Mouse (Mus musculus) kidney, postnatal 0 days (tissue): Measurements from ENCODE around the gene Sf3b3. TPM values are rescaled to one million over a fixed set of nuclear protein-coding genes. Genes with fewer than 3 reads are reported as not detected.

Experiments used
- ATAC-seq: fragments of 200-750 bp; cut with Nextera tagmentation; replicated peaks from 2 replicates; pipeline ENCODE4 v1.8.0; 2017; ENCODE audit warnings: low read depth, moderate number of reproducible peaks, moderate TSS enrichment, moderate library complexity; ENCODE audit not compliant: low FRiP score
- DNase-seq: peaks from one replicate; pipeline ENCODE4 v3.0.0-alpha.2; 2016; ENCODE audit warnings: low spot score
- H3K27ac ChIP-seq: fragments of 300-500 bp; sonication (generic); 2 replicates; pipeline ENCODE4 v1.5.1; 2014; ENCODE audit warnings: mild to moderate bottlenecking
- H3K27me3 ChIP-seq: fragments of 300-500 bp; sonication (generic); 2 replicates; pipeline ENCODE4 v1.6.1; 2014; ENCODE audit warnings: low read length, mixed read lengths; ENCODE audit not compliant: insufficient read depth
- H3K36me3 ChIP-seq: fragments of 300-500 bp; sonication (generic); 2 replicates; pipeline ENCODE4 v1.6.1; 2014; ENCODE audit warnings: low read length, mixed read lengths; ENCODE audit not compliant: insufficient read depth
- H3K4me1 ChIP-seq: fragments of 300-500 bp; sonication (generic); replicated peaks from 2 replicates; pipeline ENCODE4 v1.6.1; 2014; ENCODE audit warnings: antibody characterized with exemption, low read length, mixed read lengths; ENCODE audit not compliant: insufficient read depth
- H3K4me2 ChIP-seq: fragments of 300-500 bp; sonication (generic); 2 replicates; pipeline ENCODE4 v1.6.1; 2014; ENCODE audit warnings: mild to moderate bottlenecking, low read length, moderate library complexity, mixed read lengths
- H3K4me3 ChIP-seq: fragments of 300-500 bp; sonication (generic); replicated peaks from 2 replicates; pipeline ENCODE4 v1.5.1; 2014; ENCODE audit warnings: low read depth, low read length
- H3K9ac ChIP-seq: fragments of 300-500 bp; sonication (generic); 2 replicates; pipeline ENCODE4 v1.6.1; 2014; ENCODE audit warnings: low read depth, low read length
- H3K9me3 ChIP-seq: fragments of 300-500 bp; sonication (generic); replicated peaks from 2 replicates; pipeline ENCODE4 v1.6.1; 2016; ENCODE audit warnings: low read length, inconsistent platforms, mixed read lengths
- CTCF ChIP-seq: IDR thresholded peaks from 2 replicates; pipeline ENCODE4 v1.5.1; 2016; ENCODE audit warnings: antibody characterized with exemption, low read depth, mild to moderate bottlenecking, moderate library complexity
- WGBS: fragments of 180-500 bp; shearing (Covaris S2); extraction: QIAGEN DNeasy Blood & Tissue Kit; methylation state at CpG from one replicate; pipeline ENCODE4 v1.1.7; 2014; 5-methylcytosine and 5-hydroxymethylcytosine counted together
- polyA plus RNA-seq: library from polyadenylated mRNA; unstranded; fragments of >200 nt; fragmentation: Nextera tagmentation; extraction: Ambion mirVana; gene quantifications from 2 replicates; pipeline ENCODE4 v1.2.1, GENCODE M21; 2015

Gene Sf3b3
- polyA plus RNA-seq, 1 experiment from 2014 or later, result 80.1 TPM

DNA sequence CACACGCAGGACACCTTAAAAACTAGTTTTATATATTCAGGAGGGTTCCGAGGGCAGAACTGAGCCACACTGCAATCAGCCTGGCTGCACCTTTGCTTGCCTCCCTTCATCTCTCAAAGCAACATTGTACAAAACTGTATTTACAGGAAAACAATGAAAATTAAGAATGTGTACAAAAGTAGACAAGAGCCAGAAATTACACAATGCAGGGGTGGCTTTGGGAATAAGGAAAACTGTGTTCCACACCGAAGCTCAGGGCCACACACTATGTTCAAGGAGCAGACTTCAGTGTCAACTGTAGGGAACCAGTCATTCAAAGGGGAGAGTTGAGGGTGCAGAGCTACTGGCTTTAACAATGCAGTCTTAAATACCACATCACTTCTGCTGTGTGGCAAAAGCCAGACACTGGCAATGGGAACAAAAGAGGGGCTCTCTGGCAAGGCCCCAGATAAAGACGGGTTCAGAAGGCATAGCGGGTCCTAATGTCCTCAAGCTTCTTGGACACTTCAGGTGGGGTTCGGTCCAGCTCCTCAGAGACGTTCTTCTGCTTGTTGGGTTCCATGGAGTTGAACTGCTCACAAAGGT lies 36.0 kb downstream of the Sf3b3 start:
- Histone ChIP-seq H3K27me3 (no peaks in the 10 kb centered on the region), H3K36me3 (peaks cover 58% of the 10 kb centered on the region), H3K9ac (no peak overlapping the region), H3K9me3 (no peaks in the 10 kb centered on the region), H3K27ac (peak overlapping the region; percentile 47), H3K4me1 (peaks cover 7% of the 10 kb centered on the region; the same call in 1 of the 2 replicates), H3K4me3 (no peak overlapping the region), H3K4me2 (no peak overlapping the region)
- 79% methylated on average over 7 of the region's 7 CpGs for WGBS
- no peak for DNase-seq
- no peak for TF ChIP-seq CTCF
- ATAC-seq, result no peak

DNA sequence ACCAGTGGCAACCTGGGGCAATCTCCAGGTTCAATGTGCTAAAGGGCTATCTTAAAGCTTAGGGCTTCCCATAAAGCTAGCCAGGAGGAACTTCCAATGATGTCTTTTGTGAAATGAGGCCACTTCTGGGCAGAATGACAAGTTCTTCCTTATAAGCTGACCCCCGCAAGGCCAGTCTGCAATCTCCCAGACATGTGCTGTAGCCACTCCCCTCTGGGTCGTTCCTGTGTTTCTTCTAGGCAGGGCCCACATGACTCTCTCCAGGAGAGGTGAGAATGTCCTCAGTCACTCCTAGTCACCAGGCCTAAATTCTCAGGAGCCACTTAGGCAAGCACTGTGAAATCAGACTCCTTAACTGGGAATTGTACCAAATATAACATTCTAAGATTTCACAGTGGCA lies 36.8 kb downstream of the Sf3b3 start:
- H3K9me3 ChIP-seq, result no peaks in the 10 kb centered on the region
- H3K9ac ChIP-seq, result no peak overlapping the region
- no peak for ATAC-seq
- peak; percentile 56 for DNase-seq
- H3K27ac ChIP-seq, result peak overlapping the region; percentile 47
- H3K4me3 ChIP-seq, result no peak overlapping the region
- TF ChIP-seq CTCF, result no peak
- no peaks in the 10 kb centered on the region for H3K27me3 ChIP-seq
- H3K4me1 ChIP-seq, result peaks cover 7% of the 10 kb centered on the region; the same call in 1 of the 2 replicates
- peaks cover 55% of the 10 kb centered on the region for H3K36me3 ChIP-seq
- H3K4me2 ChIP-seq, result no peak overlapping the region
- 21% methylated on average over 2 of the region's 2 CpGs for WGBS

DNA sequence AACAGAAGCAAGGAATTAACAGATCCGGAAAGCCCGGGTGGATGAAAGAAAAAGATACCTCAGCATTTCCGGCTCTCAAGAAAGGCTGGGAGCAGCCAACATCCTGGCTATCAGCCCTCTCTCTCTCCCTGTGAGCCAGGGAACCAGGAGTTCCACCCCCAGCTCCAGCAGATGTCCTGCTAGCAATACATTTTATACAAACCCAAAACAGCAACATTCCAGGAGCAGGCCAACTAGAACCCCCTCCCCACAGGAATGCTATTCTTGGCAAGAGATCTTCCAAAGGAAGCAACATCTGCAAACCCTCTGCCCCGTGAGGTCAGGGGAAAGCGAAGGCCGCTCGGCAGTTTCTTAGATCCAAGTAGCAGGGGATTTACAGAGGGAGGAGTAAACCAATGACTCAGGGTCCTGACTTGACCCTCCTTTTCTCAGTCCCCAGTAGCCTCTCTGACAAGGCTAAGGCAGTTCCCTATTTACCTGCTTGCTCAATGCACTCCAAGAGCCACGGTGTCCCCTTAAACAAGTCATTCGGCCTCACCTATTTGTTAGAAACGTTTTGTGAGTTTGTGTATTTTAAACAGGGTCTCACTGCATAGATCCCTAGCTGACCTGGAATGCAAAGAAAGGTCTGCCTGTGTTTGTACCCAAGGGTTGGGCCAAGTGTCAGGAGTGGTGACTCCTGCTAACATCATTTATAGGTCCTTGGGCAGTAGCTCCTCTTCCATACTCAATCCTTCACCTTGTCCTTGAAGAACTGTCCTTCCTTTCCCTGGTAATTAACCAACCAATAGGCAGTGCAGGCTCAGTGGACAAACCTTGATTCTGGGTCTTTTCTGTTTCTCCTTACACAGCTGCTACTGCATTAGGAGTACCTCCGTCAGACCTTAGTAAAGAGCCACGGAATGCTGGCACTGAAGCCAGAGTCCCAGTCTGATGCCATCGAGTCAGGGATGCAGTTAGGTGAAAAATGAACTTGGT lies 37.8 kb downstream of the Sf3b3 start:
- WGBS, result 39% methylated on average over 13 of the region's 13 CpGs
- Histone ChIP-seq H3K4me2 (no peak overlapping the region), H3K4me3 (no peak overlapping the region), H3K27ac (peak overlapping the region; percentile 26), H3K27me3 (no peaks in the 10 kb centered on the region), H3K9me3 (no peaks in the 10 kb centered on the region), H3K4me1 (peaks cover 7% of the 10 kb centered on the region; the same call in 1 of the 2 replicates), H3K9ac (no peak overlapping the region), H3K36me3 (peaks cover 46% of the 10 kb centered on the region)
- ATAC-seq (peak; percentile 60; the same call in 1 of the 2 replicates), DNase-seq (peak; percentile 91)
- TF ChIP-seq CTCF, result no peak

DNA sequence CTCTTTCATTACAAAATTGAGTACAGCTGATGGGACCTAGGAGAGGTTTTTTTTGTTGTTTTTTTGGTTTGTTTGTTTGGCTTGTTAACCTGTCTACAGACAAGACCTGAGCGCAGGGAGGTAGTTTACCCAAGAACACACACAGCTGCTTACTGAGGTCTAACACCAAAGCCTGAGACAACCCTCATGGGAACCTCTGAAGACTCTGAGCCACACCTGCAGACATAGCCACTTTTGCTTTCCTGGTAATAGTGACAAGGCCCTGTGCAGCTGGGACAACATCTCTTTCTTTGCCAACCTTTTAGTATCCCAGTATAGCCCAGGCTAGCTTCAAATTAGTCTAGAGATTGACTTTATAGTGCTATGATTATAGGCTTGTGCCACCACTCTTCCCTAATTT lies 40.4 kb downstream of the Sf3b3 start:
- DNase-seq (no peak), ATAC-seq (no peak)
- TF ChIP-seq CTCF, result no peak
- Histone ChIP-seq H3K27ac (peak overlapping the region; percentile 50; the same call in 1 of the 2 replicates), H3K4me1 (peaks cover 7% of the 10 kb centered on the region), H3K27me3 (no peaks in the 10 kb centered on the region), H3K9me3 (no peaks in the 10 kb centered on the region), H3K4me2 (no peak overlapping the region), H3K36me3 (peaks cover 19% of the 10 kb centered on the region), H3K4me3 (no peak overlapping the region), H3K9ac (no peak overlapping the region)
- WGBS, result 85% methylated on average over 1 of the region's 1 CpGs

DNA sequence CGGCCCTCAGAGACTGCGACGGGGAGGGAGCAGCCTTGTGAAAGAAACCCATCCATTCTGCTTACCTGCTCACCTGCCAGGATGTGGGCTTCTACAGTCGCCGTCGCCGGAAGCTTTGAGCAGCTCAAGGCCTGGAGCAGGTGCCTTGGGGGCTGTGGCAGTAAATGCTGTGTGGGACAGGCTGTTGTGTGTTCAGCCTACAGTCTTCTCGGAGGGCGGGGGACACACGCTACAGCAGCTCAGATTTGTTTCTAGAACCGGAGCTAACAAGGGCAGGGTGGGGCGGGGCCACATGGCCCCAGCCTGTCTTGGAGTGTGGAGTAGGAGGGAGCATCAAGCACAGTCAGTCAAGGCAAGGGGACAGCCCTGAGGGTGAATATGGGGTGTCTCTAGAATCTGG lies 40.9 kb downstream of the Sf3b3 start, which contains the start of gene Il34:
Il34 (minus strand) TSS at position 256 of the 400 bp plus-strand sequence.
- TF ChIP-seq CTCF, result no peak
- peaks cover 7% of the 10 kb centered on the region for H3K4me1 ChIP-seq
- no peaks in the 10 kb centered on the region for H3K9me3 ChIP-seq
- ATAC-seq (no peak; the same call in 1 of the 2 replicates), DNase-seq (no peak)
- H3K4me2 ChIP-seq, result peak within 1 kb of the TSS; percentile 36
- peaks cover 15% of the 10 kb centered on the region for H3K36me3 ChIP-seq
- no peak within 1 kb of the TSS for H3K9ac ChIP-seq
- no peaks in the 10 kb centered on the region for H3K27me3 ChIP-seq
- H3K4me3 ChIP-seq, result no peak within 1 kb of the TSS
- peak within 1 kb of the TSS; percentile 50 for H3K27ac ChIP-seq
- 28% methylated on average over 12 of the region's 12 CpGs for WGBS

DNA sequence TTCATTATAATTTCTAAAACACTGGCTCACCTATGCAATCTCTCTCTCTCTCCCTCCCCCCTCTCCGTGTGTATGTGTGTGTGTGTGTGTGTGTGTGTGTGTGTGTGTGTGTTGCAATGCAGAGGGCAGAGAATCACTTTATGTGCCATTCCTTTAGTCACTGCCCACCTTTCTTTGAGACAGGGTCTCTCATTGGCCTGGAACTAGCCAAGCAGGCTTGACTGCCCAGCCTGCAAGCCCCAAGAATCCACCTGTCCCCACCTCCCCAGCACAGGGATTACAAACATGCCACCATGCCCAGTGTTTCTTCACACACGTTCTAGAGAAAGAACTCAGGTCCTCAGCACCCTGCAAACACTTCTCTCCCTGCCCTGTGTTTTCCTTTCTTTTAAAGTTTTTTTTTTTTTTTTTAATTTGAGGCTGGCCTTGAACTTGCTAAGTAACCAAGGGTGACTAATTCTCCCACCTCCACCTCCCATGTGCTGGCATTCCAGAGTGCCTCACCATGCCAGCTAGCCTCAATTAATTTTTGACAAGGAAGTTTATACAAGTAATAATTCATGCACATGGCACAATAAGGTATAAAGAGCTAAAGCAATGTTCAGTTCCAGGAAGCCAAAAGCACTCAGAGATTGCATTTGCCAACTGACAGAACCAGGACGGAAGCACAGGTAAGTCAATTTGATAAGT lies 41.6 kb downstream of the Sf3b3 start:
- peak overlapping the region; percentile 50; the same call in 1 of the 2 replicates for H3K27ac ChIP-seq
- peaks cover 8% of the 10 kb centered on the region; the same call in 1 of the 2 replicates for H3K36me3 ChIP-seq
- no peaks in the 10 kb centered on the region for H3K9me3 ChIP-seq
- WGBS, result 43% methylated on average over 3 of the region's 3 CpGs
- no peaks in the 10 kb centered on the region for H3K27me3 ChIP-seq
- H3K4me2 ChIP-seq, result no peak overlapping the region; the same call in 1 of the 2 replicates
- DNase-seq (no peak), ATAC-seq (no peak)
- H3K9ac ChIP-seq, result no peak overlapping the region
- peaks cover 7% of the 10 kb centered on the region for H3K4me1 ChIP-seq
- no peak overlapping the region for H3K4me3 ChIP-seq
- no peak for TF ChIP-seq CTCF
